Mouse (Mus musculus) brain, adult 2 months (tissue): ENCODE results near the gene Rab3gap1.
"Not testable (repeated sequence)": the region's sequence is repeated elsewhere in the genome, so short reads cannot be mapped to it uniquely, and the experiment has no call there.

Experiments
- DNase-seq: peaks from one replicate; pipeline ENCODE4 v3.0.0; 2011; ENCODE audit warnings: low read depth, low spot score

Gene Rab3gap1

DNA sequence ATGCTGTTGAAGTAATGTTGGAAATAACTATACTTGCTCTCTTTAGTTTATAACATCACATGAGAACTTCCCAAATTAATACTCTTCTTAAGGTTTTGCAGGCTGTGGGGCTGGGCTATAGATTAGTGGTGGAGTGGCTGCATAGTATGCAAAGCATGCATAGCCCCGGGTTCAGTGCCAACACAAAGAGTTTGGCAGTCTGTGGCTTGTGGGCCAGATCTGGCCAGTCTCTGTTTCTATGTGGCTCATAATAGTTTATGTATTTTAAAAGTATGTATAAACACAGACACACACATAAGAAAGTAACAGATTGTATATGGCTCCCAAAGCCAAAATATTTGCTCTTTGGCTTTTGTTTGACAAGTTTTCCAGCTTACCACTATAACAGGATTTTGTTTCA is 47.2 kb downstream of the Rab3gap1 start:
- no peak for DNase-seq

DNA sequence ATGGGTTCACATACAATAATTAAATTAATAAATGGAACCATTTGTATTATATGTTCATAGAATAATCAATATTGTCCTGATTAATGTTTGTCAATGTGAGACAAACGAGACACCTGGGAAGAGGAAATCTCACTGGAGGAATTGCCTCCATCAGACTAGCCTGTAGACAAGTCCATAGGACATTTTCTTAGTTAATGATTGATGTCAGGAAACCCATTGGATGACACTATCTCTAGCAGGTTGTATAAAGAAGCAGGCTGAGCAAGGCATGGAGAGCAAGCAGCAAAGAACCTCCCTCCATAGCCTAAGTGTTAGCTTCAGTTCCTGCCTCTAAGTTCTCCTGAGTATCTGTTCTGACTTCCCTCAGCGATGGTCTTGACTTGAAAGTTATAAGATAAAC is 64.8 kb downstream of the Rab3gap1 start:
- DNase-seq = no peak

DNA sequence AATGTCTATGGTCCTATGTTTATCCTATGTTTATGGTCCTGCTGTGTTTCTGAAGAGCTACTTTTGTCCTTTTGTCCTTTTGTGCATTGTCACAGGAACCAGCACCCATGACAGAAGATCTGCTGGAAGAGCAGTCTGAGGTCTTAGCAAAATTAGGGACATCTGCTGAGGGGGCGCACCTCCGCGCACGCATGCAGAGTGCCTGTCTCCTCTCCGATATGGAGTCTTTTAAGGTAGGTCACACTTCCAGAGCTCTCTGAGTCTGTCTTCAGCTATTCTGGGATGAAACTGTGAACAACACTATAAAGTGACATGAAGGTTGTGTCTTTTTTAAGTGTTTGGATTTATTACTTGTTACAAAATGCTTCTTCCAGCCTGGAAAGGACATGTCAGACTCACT is 65.7 kb downstream of the Rab3gap1 start:
- DNase-seq = peak; percentile 88

DNA sequence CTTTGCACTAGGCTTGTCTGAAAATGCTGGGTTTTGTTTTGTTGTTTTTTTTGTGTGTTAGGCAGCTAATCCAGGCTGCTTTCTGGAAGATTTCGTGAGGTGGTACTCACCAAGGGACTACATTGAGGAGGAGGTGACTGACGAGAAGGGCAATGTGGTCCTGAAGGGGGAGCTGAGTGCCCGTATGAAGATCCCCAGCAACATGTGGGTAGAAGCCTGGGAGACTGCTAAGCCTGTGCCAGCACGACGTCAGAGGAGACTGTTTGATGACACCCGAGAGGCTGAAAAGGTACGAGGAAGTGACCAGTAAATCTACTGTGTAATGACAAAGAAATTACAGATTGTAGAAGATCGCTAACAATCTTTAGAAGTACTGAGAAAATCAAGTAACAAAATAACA is 68.7 kb downstream of the Rab3gap1 start:
- peak; percentile 75 for DNase-seq

DNA sequence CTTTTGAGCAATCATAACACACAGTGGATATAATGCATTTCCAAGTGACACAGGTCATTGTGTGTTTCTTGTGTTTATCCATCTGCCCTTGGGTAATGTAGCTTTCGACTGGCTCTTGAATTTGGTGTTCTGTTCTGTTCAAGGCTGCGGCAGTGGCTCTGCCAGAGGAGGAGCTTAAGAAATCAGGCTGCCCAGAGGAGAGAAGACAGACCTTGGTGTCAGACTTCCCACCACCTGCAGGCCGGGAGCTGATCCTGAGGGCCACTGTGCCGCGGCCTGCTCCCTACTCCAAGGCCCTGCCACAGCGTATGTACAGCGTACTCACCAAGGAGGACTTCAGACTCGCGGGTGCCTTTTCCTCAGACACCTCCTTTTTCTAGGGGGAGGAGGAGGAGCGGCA is 73.7 kb downstream of the Rab3gap1 start:
- DNase-seq = no peak

DNA sequence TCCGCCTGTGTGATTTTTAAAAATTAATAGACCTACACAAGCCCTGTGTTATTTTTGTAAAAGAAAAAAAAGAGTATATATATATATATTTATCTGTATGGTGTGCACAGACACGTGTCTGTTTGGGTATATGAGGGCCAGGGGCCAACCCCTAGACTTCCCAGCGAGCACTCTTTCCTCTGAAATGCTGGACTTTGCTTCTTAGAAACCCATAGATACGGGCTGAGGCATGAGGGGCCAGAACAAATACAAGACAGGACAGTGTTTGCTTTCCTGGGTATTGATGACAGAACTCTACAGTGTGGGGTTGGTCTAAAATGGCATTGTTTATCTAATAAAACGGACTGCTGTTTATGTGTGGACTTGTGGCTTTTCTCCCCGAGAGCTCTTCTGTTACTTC is 74.9 kb downstream of the Rab3gap1 start:
- DNase-seq = no peak

DNA sequence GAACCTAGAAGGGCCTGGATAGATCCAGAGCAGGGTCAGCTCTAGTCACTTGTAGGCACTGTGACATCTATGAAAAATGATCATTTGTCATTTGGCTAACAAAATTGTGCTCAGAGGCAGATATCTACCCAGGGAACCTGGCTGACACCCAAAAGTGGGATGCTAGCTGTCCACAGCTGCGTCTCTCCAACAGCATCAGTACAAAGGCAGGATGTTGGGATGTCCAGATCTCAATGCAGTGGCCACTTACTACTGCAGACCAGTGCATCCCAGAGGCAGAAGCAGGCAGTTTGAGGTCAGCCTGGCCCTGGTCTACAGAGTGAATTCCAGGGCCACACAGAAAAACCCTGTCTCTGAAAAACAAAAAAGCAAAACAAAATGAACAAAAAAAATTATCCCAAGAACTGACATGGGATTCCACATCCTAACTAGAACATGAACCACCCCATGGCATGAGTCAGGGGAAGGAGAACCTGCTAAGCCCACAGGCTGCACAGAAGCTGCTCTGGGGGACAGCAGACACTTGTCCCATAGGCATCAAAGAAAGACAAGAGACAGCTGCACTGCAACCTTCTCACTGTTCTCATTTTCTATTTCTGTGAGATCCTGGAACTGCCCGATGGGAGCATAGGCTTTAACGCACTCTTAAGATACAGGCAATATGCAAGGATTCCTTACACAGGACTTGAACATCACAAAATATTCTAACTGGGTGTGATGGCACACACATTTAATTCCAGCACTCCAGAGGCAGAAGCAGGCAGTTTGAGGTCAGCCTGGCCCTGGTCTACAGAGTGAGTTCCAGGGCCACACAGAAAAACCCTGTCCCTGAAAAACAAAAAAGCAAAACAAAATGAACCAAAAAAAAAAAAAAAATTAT is 77.4 kb downstream of the Rab3gap1 start:
- no peak for DNase-seq

DNA sequence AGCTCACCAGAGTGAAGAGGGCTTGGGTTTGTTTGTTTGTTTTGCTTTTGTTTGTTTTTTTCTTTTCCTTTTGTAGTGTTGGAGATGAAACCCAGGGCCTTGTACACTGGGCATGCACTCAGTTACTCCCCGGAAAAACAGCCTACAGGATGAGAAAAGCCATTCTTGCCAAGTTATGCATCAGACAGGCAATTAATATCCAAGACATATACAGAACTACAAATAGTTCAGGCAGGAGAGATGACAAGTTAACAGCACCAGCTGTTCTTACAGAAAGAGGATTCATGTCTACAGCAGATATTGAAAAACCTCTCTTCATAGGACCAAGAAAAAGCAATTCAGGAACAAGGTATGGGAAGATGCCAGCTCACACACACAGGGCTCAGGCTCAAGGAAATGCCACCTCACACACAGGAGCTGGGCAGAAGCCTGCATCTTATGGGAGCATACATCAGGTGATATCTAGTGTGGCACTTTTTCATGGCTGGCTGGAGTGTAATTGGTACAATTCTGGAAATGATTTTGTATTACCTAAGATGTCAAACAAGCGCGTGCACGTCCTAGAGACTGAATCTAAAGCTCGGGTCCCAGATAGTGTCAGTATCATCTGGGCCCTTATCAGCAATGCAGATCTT is 78.2 kb downstream of the Rab3gap1 start:
- peak; percentile 79 for DNase-seq

DNA sequence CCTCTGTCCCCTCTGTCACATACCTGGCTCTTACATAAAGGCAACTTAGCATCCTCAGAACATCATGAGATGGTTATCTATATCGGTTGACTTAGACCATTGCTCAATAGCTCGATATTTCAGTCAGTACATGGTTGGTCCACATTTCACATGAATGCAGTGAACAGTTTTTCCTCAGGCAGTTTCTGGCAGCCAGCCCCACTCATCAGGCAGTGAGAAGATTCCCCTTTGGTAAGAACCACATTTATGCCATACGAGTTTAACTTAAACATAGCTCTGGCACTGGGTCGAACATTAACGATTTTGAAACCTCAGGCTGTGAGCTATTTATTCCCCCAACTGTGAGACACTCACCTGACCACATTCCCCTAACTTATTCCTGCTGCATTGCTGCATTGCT is 80.2 kb downstream of the Rab3gap1 start:
- peak; percentile 59 for DNase-seq

DNA sequence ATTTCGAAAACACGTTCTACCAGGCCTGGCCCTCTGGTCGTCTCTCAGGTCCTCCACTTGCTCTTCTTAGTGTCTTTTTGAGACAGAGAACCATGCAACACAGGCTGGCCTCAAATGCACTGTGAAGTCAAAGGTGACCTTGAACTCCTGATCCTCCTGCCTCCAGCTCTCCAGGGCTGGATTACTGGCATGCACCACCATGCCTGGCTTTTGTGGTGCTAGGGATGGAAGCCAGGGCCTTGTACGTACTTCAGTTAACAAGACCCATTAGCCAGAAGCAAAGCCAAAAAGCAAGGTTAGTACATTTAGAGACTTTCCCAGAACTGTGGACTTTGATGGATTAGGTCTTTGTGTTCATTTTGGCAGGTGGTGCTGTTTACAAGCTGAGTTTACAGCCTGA is 83.7 kb downstream of the Rab3gap1 start:
- no peak for DNase-seq

DNA sequence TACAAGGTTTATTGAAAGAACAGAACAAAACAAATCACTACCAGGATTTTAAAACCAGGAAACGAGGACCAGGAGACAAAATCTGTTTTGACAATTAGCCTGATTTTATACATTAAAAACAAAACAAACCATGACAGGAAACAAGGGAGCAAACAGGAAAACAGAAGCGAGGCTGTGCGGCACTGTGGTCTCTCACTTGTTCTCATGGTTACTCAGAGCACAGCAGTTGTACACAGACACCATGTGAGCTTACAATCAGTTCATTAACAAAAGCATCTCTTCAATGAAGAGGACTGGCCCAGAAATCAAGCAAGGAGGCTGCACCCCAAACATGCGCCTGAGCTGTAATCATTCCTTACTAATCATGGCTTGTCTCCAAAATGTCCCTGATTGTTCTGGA is 85.6 kb downstream of the Rab3gap1 start:
- DNase-seq = not testable (repeated sequence)

DNA sequence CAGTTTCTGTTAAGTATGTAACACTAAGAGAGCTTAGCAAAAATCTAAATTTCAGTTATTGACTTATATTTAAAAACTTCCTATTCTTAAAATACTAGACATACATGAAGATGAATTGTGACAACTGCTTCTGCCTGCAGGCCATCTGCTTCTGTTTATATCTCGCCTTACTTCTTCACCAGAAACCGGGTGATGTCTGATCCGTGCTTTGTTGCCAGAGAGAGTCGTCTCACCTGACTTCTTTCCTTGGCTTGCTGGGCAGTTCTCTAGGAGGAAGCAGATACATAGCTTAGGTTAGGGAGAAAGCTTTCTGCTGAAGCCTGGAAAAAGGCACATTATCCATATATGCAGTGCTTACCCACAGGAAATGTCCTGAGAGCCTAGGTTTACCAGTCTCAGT is 86.2 kb downstream of the Rab3gap1 start:
- peak; percentile 82 for DNase-seq

DNA sequence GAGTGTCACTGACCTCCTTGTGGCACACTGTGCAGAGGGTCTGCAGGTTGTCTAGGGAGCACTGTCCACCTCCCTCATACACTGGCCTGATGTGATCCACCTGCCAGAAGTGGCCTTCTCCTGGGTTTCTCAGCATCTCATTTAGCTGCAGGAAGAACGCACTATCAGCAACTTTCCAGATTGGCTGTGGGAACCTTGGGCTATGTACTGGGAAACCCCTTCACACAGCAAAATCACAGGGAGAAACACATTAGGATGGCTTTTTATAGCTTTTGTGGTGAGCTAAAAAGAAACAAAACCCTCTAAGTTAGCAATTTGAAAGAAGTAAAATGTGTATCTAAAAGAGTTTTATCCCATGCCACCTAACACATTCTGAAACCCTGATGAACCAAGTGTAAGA is 88.0 kb downstream of the Rab3gap1 start:
- peak; percentile 72 for DNase-seq

DNA sequence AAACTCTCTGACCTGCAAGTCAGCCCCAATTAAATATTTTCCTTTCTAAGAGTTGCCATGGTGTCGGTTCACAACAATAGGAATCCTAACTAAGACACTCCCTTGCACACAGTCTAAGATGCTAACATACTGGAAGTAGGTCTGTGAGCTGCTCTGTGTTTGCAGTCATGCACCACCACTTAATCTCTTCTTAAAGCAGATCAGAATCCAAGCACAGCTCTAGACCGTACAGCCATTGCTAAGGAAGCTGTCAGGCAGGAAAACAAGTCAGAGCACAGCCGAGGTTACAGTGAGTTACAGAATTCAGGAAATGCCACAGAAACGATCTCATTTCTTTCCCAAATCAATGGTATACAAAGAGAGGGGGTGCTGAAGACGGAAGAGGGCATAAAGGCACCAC is 90.2 kb downstream of the Rab3gap1 start:
- no peak for DNase-seq

DNA sequence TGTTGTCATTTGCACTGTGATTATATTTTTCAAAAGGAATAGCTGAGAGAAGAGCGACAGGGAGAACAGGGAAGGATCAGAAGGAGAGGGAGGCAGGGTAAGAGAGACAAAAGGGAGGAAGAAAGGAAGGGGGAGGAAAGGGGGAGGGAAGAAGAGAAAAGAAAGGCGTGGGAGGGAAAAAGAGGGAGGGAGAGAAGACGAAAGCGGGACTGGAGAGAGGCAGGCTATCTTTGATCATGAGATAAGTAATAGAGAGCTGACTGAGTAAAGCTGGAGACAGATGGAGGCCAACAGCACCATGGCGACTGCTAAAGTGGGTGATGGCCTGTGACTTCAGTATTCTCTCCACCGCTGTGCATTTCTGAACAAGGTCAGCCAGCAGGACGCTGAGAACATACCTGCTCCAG is 90.7 kb downstream of the Rab3gap1 start:
- peak; percentile 70 for DNase-seq

DNA sequence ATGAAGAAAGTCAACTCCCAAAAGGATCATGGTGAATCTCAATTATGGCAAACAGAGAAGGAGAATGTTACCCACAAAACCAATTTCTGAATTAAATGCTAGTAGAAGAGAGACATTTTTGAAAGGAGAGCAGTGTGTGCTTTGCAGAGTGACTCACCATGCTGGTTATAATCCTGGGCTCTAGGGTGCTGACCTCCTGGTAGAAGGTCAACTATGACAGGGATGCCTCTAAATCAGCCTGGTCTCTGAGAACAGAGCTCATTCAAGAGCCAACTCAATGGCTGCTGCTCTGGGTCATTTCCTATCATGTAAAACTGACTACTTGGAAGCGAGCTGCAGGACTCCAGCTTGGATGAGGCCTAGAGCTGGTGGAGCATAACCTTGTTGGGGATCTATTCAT is 92.6 kb downstream of the Rab3gap1 start:
- DNase-seq = no peak

DNA sequence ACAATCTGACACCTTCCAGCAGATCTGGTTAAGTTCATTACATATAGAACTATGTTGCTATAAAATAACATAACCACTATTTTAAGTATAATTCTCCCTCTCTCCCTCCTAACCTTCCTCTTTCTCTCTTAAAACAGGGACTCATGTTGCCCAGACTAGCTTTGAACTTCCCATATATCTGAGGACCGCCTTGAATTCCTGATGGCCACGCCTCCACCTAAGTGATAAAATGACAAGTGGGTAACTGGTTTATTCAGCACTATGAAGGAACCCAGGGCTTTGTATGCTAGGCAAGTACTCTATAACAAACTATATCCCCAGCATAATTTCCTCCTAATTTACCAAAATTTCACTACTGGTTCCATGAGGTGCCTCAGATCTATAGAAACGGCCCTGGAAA is 94.8 kb downstream of the Rab3gap1 start:
- no peak for DNase-seq

DNA sequence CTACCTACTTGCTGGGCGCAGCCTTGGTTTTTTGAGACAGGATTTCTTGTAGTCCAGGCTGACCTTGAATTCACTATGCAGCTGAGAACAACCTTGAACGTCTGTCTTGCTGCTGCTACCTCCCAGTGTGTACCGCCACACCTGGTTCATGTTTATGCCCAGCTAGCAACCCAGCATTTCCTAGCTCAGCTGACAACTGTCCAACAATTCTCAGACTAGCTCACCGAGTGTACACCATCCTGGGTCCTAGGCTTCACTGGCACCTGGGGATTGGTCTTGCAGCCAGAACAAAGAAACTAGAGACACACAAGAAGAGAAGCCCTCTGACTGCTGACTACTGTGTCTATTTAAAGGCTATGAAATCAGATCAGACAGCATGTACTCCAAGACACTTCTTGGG is 102.3 kb downstream of the Rab3gap1 start:
- no peak for DNase-seq

DNA sequence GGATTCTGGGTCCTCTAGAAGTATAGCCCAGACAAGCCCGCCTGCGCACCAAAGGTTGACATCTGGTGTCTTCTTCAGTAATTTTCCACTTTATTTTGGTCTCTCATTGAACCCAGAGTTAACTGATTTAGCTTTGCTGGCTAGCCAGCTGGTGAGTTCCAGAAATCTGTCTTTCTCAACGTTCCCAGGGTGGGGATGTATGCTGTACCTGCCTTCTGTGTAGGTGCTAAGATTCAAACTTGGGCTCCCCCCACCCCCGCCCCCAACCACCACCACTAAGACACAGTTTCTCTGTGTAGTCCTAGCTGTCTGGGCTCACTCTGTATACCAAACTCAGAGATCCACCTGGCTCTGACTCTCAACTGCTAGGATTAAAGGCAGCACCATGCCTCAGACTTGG is 105.5 kb downstream of the Rab3gap1 start:
- DNase-seq = peak; percentile 61

DNA sequence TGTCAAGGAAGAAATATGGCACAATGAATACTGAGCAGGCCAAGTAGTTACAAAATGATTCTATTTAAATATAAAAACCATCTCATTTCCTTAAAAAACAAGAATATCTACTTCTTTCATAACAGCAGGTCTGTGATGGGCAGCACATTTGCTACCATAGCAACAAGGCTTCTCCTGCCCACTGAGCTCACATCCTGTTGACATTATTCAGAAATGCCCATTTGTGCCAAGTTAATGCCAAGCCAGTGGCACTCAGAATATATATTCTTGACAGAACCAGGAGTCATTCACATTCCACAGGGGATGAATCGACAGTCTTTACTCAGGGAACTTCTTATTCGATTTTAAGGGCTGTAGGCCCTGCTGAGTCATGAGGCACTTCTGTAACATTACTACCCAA is 107.1 kb downstream of the Rab3gap1 start:
- peak; percentile 86 for DNase-seq

DNA sequence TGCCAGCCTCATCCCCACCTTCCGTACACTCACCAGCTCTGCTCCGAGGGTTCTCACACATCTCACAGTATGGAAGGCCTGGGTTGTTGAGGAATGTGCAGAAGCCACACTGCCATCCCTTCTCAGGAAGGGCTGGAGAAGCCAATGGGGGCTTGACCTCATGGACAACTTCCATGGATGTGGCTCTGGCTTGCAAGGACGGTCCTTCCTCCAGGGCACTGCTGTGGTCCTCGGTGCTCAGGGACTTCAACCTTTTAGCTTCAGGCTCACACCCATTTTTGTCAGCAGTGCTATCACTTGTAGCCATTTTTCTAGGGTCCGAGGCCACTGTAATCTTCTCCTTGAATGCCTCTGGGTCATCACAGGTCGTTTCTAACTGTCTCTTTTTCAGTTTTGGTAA is 107.5 kb downstream of the Rab3gap1 start:
- no peak for DNase-seq

DNA sequence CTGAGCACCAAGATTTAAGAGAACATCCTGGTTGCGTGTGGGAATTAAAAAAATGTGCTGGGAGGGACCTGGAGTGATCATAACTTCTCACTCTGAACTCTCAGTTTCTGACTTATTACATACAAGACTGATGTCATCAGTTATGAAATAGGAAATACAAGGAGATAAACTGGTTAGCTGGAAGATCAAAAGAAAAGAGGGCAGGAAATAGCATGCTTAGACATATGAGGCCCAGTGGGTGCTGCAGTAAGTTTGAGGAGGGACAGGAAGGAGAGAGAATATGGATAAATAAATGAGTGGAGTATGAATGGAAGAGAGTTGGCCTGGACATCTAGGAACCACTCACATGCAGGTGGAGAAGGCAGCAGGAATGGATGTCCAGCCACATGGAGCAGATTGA is 109.6 kb downstream of the Rab3gap1 start:
- DNase-seq = no peak

DNA sequence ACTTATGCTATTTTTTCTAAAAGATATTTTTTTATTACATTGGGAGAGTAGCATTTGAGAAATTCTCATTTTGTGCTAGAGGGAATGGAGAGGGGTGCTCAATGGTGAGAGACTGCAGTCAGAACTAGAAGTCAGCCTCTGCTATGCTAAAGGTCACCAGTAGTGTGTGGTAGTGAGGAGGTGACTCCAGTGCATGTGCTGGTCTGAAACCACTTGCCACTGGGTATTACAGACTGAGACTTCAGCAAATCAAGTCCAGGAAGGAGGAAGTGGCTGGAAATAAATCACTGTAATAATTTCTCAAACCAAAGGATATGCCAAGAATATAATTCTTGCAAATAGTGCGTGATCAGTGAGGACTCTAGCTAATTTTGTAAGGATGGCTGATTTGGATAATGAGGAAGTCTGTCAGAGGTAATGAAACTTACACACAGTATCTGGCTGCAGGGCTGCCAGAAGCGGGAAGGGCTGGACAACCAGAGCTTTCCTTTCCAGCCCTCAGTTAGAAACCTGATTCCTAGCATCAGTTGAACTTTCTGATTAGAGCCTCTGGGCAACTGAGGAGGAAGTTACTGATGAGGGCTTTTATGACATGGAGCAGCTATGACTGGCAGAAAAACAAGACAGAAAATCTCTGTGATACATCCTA is 112.5 kb downstream of the Rab3gap1 start:
- no peak for DNase-seq
